Mouse (Mus musculus) neural tube, embryonic 15.5 days (tissue): Measurements from ENCODE around the gene Ttll6. TPM values are rescaled to one million over a fixed set of nuclear protein-coding genes. Genes with fewer than 3 reads are reported as not detected.

ENCODE experiments used
- ATAC-seq: fragments of 200-750 bp; cut with Nextera tagmentation; 2 replicates; pipeline ENCODE4 v1.8.0; 2017; ENCODE audit warnings: mild to moderate bottlenecking, moderate TSS enrichment, moderate library complexity; ENCODE audit not compliant: low FRiP score
- H3K27ac ChIP-seq: fragments of 300-500 bp; sonication (generic); replicated peaks from 2 replicates; pipeline ENCODE4 v1.5.1; 2015; ENCODE audit warnings: mild to moderate bottlenecking, inconsistent platforms
- H3K27me3 ChIP-seq: fragments of 300-500 bp; sonication (generic); replicated peaks from 2 replicates; pipeline ENCODE4 v1.6.1; 2015; ENCODE audit warnings: inconsistent platforms
- H3K36me3 ChIP-seq: fragments of 300-500 bp; sonication (generic); 2 replicates; pipeline ENCODE4 v1.6.1; 2015; ENCODE audit warnings: inconsistent platforms
- H3K4me1 ChIP-seq: fragments of 300-500 bp; sonication (generic); 2 replicates; pipeline ENCODE4 v1.6.1; 2015; ENCODE audit warnings: inconsistent platforms
- H3K4me2 ChIP-seq: fragments of 300-500 bp; sonication (generic); 2 replicates; pipeline ENCODE4 v1.6.1; 2015; ENCODE audit warnings: inconsistent platforms, mild to moderate bottlenecking, moderate library complexity
- H3K4me3 ChIP-seq: fragments of 300-500 bp; sonication (generic); replicated peaks from 2 replicates; pipeline ENCODE4 v1.5.1; 2015; ENCODE audit warnings: mild to moderate bottlenecking, inconsistent platforms
- H3K9ac ChIP-seq: fragments of 300-500 bp; sonication (generic); replicated peaks from 2 replicates; pipeline ENCODE4 v1.6.1; 2015; ENCODE audit warnings: mild to moderate bottlenecking, inconsistent platforms
- H3K9me3 ChIP-seq: fragments of 300-500 bp; sonication (generic); replicated peaks from 2 replicates; pipeline ENCODE4 v1.6.1; 2016; ENCODE audit warnings: inconsistent platforms
- WGBS: fragments of 180-500 bp; shearing (Covaris S2); methylation state at CpG from one replicate; pipeline ENCODE4 v1.1.7; 2015; ENCODE audit warnings: mixed read lengths; 5-methylcytosine and 5-hydroxymethylcytosine counted together
- polyA plus RNA-seq: library from polyadenylated mRNA; unstranded; fragments of >200 nt; fragmentation: Nextera tagmentation; extraction: Ambion mirVana; gene quantifications from 2 replicates; pipeline ENCODE4 v1.2.1, GENCODE M21; 2015

Gene Ttll6
- polyA plus RNA-seq, 1 experiment from 2014 or later = 0.23 TPM

DNA sequence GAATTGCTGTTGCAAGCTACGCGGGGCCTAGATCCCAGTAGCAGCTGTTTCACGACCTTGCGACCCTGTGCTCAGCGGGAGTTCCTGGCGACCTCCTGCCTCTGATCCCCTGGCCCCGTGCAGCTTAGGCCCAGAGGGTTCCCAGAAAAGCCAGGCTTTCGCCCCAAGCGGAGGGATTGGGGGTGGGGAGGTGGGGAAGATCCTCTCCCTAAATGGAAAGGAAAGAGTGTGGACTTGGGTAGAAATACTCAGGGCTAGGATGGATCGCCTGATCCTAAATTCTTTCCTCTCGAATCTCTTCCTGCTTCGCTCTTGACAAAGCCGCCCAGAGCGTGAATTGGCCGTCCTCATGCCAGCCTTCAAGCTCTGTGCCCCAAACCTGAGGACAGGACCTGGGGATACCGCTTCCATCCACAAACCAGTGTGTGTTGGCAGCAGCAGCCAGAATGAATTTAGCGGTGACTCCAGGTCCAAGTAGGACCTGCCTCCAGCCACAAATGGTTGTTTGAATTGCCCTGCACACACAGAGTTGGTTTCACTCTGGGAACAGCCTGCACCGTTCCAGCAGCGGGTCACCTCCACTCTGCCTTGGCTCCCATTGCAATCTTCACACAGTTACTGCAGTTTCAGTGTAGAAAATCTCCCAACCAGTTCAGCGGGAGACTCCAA lies 37.3 kb downstream of the Ttll6 start:
- no peak for ATAC-seq
- H3K4me2 ChIP-seq = no peak overlapping the region
- H3K36me3 ChIP-seq = no peaks in the 10 kb centered on the region
- H3K4me1 ChIP-seq = no peaks in the 10 kb centered on the region
- peaks cover 96% of the 10 kb centered on the region for H3K27me3 ChIP-seq
- no peak overlapping the region for H3K27ac ChIP-seq
- no peak overlapping the region for H3K4me3 ChIP-seq
- no peak overlapping the region for H3K9ac ChIP-seq
- 2% methylated on average over 20 of the region's 20 CpGs for WGBS
- no peaks in the 10 kb centered on the region for H3K9me3 ChIP-seq

DNA sequence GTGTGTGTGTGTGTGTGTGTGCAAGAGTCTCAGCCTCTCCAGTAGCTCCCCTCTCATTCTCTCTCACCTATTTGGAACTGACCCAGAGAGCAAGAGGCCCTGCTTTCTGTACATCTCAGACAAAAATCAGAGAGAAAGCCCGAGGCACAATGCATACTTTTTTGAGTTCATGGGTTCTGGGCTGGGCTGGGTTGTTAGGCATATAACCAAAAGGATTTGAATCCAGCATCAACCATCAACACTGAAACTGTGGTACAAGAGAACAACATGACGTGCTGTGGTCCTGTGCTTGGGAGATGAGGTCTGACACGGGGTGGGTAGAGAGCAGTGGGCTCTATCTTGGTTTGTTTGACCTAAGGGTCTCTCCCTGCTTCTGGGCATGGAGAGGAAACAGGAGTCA lies 38.0 kb downstream of the Ttll6 start:
- no peaks in the 10 kb centered on the region for H3K36me3 ChIP-seq
- no peaks in the 10 kb centered on the region for H3K9me3 ChIP-seq
- no peaks in the 10 kb centered on the region for H3K4me1 ChIP-seq
- no peak overlapping the region for H3K4me2 ChIP-seq
- ATAC-seq = no peak
- H3K9ac ChIP-seq = no peak overlapping the region
- H3K27ac ChIP-seq = no peak overlapping the region
- peaks cover 96% of the 10 kb centered on the region for H3K27me3 ChIP-seq
- H3K4me3 ChIP-seq = no peak overlapping the region
- 8% methylated on average over 3 of the region's 3 CpGs for WGBS

DNA sequence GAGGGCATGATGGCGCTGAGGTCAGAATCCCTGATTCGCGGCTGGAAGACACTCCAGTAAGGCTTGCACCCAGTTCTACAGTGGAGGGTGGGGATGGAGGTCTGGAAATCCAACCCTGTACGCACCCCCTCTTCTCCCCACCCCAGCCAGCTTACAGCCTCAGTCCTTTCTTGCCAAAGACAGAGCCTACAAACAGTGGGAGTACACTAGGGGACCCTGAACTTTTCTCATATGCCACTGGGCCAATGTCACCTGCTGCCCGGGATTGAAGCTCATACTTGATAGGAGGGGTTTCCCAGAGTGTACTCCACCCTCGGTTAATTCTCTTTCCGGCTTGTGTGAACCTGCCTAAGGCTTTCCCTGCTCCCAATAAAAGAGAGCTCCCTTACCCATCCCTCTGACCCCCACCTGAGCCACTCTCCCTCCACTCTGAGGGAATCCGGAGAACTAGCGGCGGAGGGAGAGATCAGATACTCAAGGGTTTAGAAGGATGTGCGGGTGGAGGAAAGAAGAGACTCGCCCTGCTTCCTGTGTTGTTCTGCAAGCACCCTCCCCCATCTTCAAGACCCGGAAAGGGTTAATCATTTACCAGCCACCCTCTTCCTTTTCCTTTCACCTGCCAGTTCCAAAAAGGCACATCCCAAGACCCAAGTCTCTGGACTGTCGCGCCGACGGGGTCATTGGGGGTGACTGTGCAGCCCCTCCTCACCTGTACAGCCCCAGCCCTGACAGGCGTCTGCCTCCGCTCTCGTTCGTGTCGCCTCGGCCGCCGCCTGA lies 39.1 kb downstream of the Ttll6 start:
- H3K36me3 ChIP-seq = no peaks in the 10 kb centered on the region
- no peak for ATAC-seq
- H3K4me3 ChIP-seq = no peak overlapping the region
- no peak overlapping the region for H3K9ac ChIP-seq
- H3K27ac ChIP-seq = no peak overlapping the region
- H3K4me1 ChIP-seq = no peaks in the 10 kb centered on the region
- under 1% methylated on average over 25 of the region's 25 CpGs for WGBS
- peaks cover 93% of the 10 kb centered on the region for H3K27me3 ChIP-seq
- H3K9me3 ChIP-seq = no peaks in the 10 kb centered on the region
- H3K4me2 ChIP-seq = no peak overlapping the region

DNA sequence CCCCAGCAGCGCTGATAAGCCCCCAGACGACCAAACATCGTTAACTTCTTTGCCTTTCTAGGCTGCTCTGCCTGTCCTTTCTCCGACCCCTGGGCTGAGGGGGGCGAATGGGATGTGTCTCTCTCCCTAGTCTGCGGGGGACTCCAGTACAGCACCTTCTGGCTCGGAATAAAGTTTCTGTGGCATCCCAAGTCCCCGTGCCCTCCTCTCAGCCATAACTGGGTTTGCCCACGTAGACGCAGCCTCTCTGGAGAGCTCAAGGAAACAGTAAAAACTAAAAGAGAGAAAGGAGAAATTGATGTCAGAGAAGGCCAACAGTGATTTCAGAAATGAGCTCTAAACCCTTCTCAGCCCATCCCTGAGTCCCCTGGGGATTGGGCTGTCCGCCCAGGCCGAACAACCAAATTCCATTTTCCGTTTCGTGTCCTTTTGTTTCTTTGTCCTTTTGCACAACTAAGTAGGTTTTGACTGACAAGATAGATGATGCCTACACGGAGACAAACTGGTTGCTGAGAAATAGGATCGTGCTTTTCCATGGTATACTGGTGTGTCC lies 39.8 kb downstream of the Ttll6 start:
- Histone ChIP-seq H3K27me3 (peaks cover 94% of the 10 kb centered on the region), H3K36me3 (no peaks in the 10 kb centered on the region), H3K4me2 (no peak overlapping the region), H3K27ac (no peak overlapping the region), H3K9ac (no peak overlapping the region), H3K4me3 (no peak overlapping the region), H3K4me1 (no peaks in the 10 kb centered on the region), H3K9me3 (no peaks in the 10 kb centered on the region)
- ATAC-seq = no peak
- WGBS = 2% methylated on average over 16 of the region's 16 CpGs

DNA sequence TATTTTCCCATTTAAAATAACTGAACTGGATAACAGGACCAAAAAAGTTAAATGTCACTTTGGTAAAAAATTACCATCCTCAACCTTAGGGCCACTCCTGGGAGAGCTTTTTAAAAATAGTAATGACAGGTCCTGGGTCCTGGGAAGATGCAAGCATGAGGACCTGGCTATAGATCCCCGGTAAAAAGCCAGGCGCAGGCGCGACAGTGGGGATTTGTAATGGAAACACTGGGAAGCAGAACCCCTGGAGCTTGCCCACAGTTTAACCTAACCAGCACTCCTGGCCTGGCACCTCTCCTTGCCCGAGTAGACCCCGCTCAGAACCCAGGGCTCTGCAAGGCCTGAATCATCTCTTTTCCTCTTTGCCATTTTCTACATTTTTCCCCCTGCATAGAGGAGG lies 41.3 kb downstream of the Ttll6 start:
- Histone ChIP-seq H3K9me3 (no peaks in the 10 kb centered on the region), H3K27ac (no peak overlapping the region), H3K4me3 (no peak overlapping the region), H3K36me3 (no peaks in the 10 kb centered on the region), H3K27me3 (peaks cover 93% of the 10 kb centered on the region), H3K4me2 (no peak overlapping the region), H3K4me1 (no peaks in the 10 kb centered on the region), H3K9ac (no peak overlapping the region)
- ATAC-seq = no peak
- 2% methylated on average over 6 of the region's 6 CpGs for WGBS

DNA sequence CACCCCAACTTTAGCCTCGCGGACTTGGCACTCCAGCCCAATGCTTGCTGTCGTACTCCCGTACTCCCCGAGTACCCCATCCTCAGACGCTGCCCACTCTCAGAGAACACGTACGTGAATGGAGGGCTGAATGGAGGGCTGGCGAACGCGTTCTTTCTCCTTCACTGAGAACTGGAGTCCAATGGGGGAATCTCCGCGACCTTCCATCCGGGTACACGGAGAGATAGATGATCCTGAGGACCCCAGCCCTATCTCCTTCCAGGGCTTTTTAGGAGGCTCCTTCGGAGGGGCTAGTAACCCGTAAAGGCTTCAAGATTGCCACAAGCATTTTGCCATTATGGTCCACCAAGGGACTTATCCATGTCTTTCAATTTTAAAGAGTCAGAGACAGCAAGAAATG lies 41.9 kb downstream of the Ttll6 start:
- no peaks in the 10 kb centered on the region for H3K36me3 ChIP-seq
- no peak for ATAC-seq
- H3K4me1 ChIP-seq = no peaks in the 10 kb centered on the region
- no peak overlapping the region for H3K27ac ChIP-seq
- H3K9me3 ChIP-seq = no peaks in the 10 kb centered on the region
- no peak overlapping the region for H3K4me2 ChIP-seq
- no peak overlapping the region for H3K4me3 ChIP-seq
- under 1% methylated on average over 17 of the region's 17 CpGs for WGBS
- H3K27me3 ChIP-seq = peaks cover 93% of the 10 kb centered on the region
- no peak overlapping the region for H3K9ac ChIP-seq

DNA sequence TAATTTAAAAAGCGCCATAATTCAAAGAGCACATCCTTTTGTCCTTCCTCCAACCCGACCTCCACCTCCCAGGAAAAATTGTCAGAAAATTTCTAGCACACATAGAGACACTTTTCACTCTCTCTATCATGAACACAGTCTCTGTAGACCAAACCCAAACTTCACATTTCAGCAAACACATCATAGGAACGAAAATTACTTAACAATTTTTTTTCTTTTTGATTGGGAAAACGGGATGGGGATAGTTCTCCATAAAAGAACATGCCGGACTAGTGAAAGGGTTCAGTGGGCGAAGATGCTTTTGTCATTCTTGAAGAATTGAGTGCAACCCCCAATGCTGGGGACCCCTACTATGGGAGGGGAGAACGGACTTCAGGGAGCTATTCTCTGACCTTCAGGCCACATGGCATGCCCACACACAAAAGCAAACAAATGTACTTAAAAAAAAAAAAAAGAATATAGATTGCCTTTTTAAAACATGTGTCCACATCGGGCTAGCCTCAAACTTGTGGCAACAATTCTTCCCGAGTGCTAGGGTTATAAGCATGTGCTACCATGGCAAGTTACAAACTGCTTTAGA lies 42.5 kb downstream of the Ttll6 start:
- H3K9me3 ChIP-seq = no peaks in the 10 kb centered on the region
- no peak for ATAC-seq
- no peaks in the 10 kb centered on the region for H3K4me1 ChIP-seq
- no peak overlapping the region for H3K4me2 ChIP-seq
- H3K27ac ChIP-seq = no peak overlapping the region
- 3% methylated on average over 9 of the region's 9 CpGs for WGBS
- H3K27me3 ChIP-seq = peaks cover 93% of the 10 kb centered on the region
- no peak overlapping the region for H3K9ac ChIP-seq
- H3K4me3 ChIP-seq = no peak overlapping the region
- H3K36me3 ChIP-seq = no peaks in the 10 kb centered on the region

DNA sequence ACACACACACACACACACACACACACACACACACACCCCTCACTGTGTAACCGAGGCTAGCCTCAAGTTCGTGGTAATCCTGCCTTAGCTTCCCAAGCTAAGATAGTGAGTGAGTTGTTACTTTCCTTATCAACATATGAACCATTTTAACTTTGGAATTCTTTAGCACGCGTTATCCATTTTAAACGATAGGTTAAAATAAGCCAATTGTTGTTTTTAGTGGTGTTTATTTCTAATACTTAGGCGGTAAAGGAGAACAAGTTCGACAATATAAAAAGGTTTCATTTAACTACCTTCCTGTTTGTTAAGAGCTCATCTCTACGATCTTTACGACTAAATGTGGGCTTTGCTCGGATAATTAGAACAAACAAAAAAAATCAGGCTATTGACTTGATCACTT lies 43.3 kb downstream of the Ttll6 start:
- Histone ChIP-seq H3K27me3 (peaks cover 93% of the 10 kb centered on the region), H3K4me2 (no peak overlapping the region)
- WGBS = 2% methylated on average over 10 of the region's 10 CpGs

DNA sequence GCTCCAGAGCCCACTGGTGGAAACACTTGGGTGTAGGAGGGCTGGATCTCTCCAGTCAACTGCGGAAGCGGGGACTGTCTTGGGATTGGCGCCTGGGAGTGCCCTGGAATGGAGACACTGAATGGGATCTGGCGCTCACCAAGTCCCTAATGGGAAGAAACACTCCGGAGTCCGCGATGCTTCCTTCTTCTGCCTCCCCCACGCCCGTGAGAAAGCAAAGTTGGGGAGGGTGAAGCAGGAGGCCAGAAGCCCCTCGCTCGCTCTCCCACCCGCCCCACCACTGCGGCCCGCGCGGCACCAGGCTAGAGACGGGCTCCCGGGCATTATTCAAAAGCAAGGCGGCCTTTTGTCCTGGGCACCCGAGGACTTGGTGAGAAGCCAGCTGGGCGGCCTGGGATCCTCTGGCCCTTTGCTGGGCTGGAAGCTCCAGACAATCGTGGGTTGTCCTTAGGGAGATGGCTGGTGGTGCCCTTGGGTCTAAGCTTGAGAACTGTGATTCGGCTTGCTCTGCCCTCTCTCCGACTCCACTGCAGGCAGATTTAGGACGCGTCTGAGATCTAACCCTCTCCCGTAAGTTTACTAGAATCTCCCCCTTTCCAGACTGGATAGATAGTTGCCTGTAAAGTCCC lies 44.1 kb downstream of the Ttll6 start:
- no peaks in the 10 kb centered on the region for H3K9me3 ChIP-seq
- H3K36me3 ChIP-seq = no peaks in the 10 kb centered on the region
- no peak overlapping the region for H3K27ac ChIP-seq
- 0% methylated on average over 27 of the region's 27 CpGs for WGBS
- H3K27me3 ChIP-seq = peaks cover 93% of the 10 kb centered on the region
- H3K4me3 ChIP-seq = no peak overlapping the region
- no peak overlapping the region for H3K9ac ChIP-seq
- H3K4me1 ChIP-seq = no peaks in the 10 kb centered on the region
- H3K4me2 ChIP-seq = no peak overlapping the region
- no peak for ATAC-seq

More for the DNA sequence above, 43.3 kb downstream of the Ttll6 start:
- Histone ChIP-seq H3K27ac (no peak overlapping the region), H3K36me3 (no peaks in the 10 kb centered on the region), H3K4me3 (no peak overlapping the region), H3K9me3 (no peaks in the 10 kb centered on the region), H3K4me1 (no peaks in the 10 kb centered on the region), H3K9ac (no peak overlapping the region)
- no peak for ATAC-seq

DNA sequence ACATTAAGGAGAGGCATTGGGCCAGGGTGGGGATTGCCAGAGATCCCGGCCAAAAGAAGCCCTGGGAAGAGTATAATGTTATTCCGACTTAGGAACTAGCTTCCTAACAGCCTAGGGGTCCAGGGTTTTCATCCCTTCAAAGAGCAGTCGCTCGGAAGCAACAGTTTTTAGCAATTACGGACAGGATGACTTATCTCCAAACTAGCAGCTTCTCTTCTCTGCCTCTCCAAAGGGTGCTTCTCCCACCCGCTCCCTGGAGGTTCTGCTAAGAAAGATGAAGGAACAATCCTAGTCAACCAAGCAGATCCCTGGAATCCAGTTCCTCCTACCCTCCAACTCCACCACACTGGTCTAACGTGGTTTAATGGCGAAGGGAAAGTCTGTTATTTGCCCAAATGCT lies 44.8 kb downstream of the Ttll6 start:
- Histone ChIP-seq H3K36me3 (no peaks in the 10 kb centered on the region), H3K9me3 (no peaks in the 10 kb centered on the region), H3K27ac (no peak overlapping the region), H3K9ac (no peak overlapping the region), H3K4me1 (no peaks in the 10 kb centered on the region), H3K4me3 (no peak overlapping the region), H3K4me2 (no peak overlapping the region), H3K27me3 (peaks cover 93% of the 10 kb centered on the region)
- WGBS = 2% methylated on average over 8 of the region's 8 CpGs
- no peak for ATAC-seq

DNA sequence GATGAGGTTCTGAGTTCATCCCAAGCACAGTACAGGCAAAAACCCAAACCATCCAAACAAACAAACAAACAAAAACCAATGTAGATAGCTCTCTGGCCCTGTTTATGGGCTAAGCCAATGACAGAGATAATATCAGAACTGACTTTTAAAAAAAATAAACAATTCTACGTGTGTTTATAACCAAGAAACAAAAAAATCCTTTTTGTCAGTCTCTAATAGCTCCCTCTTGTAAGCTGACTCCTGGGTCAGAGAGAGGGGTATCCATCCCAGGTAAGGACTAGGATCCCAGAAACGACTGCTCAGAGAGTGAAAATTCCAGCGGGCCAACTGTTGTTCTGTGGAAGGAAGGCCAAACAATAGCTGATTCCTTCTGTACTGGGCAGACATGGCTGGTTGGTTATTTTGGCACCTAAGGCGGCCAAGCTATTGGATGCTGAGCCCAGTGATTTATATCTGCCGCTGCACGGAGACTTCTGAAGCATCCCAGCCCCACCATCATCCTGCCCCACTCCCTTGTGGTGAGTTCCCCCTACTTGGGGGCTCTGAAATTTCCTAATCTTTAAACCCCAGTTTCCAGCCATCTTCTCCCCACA lies 45.4 kb downstream of the Ttll6 start:
- 1% methylated on average over 6 of the region's 6 CpGs for WGBS
- H3K9ac ChIP-seq = no peak overlapping the region
- no peak overlapping the region for H3K4me2 ChIP-seq
- no peaks in the 10 kb centered on the region for H3K36me3 ChIP-seq
- no peak for ATAC-seq
- no peaks in the 10 kb centered on the region for H3K9me3 ChIP-seq
- no peaks in the 10 kb centered on the region for H3K4me1 ChIP-seq
- no peak overlapping the region for H3K27ac ChIP-seq
- H3K4me3 ChIP-seq = no peak overlapping the region
- peaks cover 93% of the 10 kb centered on the region for H3K27me3 ChIP-seq
